Mouse (Mus musculus) spleen, adult 2 months (tissue): ENCODE results near the gene Gimap5.

Experiments
- CTCF ChIP-seq: fragments of 200-500 bp; IDR thresholded peaks from 2 replicates; pipeline ENCODE4 v1.5.1; 2011; ENCODE audit warnings: mild to moderate bottlenecking, inconsistent platforms; ENCODE audit not compliant: insufficient read depth, insufficient read length, insufficient replicate concordance; ENCODE audit errors: extremely low read depth
- POLR2A ChIP-seq: fragments of 200-500 bp; IDR thresholded peaks from 2 replicates; pipeline ENCODE4 v1.6.1; 2011; ENCODE audit warnings: low read depth, low read length, inconsistent platforms

DNA sequence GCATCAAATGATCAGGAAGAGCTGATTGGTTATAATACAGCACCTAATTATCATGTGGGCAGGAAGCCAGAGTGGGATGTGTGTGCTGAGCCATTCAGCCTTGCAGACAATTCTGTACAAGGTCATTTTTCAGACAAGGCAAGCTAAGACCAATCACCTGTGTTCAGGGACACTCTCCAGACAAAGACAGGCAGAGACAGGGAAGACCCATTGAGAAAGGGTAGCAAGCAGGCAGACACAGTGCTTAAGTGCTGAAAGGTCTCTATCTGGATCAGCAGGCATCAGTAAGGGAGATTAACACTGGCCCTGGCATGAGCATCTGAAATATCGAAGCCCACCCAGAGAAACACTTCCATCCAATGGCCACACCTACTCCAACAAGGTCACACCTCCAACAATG, 38.4 kb downstream of the Gimap5 start:
- TF ChIP-seq POLR2A, result no peak
- no peak for TF ChIP-seq CTCF
